Mouse (Mus musculus) fibroblast of lung, adult 2 months (primary cell): Measurements from ENCODE around the gene Sptbn1.
A peak's percentile ranks its signal among the peaks of the same experiment; 100 is the strongest.

Source experiments
- DNase-seq: peaks from one replicate; pipeline ENCODE4 v3.0.0-alpha.2; 2011; ENCODE audit warnings: low read depth

Sptbn1 gene

DNA sequence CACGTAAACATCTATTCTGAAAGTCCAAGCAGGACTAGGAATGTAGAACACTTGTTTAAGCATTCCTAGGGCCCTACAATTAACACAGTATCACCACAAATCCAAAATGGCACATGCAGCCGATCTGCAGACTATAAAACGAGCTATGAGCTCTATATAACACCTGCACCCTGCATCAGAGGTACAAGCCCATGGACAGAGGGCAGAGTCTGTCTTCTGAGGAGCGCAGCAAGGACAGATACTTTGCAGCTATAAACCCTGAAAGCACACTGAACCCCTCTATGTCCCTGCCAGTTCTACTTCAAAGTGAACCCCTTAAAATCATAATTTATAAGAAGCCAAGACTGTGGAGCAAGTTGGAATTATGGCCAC lies 101.4 kb downstream of the Sptbn1 start:
- DNase-seq, result no peak

DNA sequence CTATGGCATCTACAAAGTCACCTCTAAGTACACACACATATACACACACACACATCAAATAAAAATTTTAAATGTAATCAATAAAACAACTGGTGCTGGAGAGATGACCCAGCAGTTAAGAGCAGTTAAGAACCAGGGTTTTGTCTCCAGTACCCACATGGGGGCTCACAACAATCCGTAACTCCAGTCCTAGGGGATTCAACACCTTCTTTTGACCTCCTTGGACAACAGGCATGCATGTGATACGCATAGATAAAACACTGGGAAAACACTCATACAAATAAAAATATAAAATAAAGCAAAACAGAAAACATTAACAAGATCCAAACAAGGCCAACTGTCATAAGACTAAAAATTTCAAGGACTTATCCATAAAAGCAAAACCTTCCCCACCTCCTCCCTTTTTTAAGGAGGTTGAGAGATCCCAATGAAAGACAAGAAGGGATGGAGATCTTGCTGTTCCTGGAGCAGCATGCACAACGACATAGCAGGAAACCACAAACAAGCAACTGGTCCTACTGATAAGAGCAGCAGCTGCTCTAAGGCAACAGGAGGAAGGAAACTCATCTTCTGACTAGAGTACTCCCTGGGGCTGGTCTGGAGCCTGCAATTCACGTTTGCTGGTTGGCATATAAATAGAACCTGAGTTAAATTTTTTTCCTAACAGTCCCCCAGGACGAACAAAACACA lies 102.0 kb downstream of the Sptbn1 start:
- DNase-seq, result no peak

DNA sequence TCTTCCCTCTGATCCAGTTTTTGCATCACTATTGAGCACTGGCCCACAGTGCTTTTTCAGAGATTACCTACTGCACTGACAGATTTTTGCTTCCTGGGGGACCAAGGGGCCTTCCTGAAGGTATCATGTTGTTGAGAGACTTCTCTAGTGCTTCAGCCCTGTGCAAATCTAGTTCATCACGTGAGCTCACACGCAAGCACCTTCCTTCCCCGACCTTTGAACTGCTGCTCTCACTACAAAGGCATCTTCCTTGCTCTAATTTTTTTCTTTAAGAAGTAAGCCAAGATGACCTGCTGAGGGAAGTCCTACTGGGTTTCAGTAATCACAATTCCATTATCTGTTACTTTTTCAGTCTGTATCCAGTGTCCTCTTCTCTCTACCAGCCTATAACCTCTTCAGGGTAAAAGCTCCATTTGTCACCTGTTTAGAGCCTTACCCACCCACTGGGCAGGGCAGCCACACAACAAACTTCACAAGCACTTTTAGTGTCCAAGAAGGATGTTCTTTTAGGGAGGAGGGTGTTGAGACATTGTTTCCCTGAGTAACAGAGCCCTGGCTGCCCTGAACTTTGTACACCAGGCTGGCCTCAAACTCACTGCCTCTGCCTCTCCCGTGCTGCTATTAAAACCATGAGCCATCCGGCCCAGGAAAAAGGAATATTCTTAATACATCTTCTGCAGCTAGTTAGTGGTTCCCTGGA lies 103.3 kb downstream of the Sptbn1 start:
- no peak for DNase-seq

DNA sequence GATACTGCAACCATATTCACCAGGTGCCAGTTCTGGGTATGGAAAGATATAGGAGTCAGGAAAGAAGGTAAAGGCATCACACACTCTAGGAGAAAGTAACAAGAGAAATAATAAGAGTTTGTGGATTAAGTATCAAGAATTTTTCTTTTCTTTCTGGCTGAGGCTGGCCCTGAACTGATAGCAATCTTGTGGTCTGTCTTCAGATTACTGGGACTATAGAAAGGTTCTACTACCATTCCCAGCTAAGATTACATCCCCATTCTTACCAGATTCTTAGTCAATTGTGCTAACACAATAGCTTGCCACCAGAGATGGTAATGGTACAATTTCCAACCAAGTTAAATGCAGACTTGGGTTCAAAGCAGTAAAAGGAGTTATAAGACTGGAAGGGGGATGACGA lies 104.1 kb downstream of the Sptbn1 start:
- no peak for DNase-seq

DNA sequence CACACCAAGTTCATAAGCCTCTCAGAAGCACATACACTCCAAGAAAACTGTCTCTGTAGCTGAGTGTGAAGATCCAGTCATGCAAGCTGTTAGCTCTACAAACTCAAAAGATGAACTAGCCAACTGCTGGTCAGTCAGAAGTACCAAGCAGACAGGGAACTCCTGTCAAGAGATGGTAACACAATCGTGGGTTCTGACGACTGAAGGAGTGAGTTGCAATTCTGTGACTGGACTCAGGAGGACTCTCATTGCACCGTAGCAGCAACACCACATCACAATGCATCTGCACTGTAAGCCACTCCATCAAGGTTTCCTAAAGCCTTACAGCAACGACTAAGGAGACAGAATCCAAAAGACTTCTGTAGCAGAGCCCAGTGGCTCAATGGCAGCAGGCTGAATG lies 104.9 kb downstream of the Sptbn1 start:
- no peak for DNase-seq

DNA sequence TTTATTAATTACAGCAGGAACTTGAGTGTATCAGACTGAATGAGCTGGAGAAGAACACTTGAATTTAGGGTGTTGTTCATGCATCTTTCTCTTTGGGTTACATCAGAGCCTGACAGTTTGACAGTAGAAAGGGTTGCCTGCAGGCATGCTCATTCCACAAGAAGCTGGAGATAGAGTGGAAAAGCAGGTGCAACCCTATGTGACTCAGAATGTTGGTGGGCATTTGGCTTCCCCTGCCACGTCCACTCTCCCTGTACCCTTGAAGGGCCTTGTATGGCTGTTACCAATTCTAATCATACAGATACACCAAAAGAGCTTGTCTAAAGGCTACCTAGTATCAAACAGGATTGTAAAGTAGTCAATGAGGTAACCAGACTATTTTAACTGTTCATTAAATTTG lies 106.2 kb downstream of the Sptbn1 start:
- no peak for DNase-seq

DNA sequence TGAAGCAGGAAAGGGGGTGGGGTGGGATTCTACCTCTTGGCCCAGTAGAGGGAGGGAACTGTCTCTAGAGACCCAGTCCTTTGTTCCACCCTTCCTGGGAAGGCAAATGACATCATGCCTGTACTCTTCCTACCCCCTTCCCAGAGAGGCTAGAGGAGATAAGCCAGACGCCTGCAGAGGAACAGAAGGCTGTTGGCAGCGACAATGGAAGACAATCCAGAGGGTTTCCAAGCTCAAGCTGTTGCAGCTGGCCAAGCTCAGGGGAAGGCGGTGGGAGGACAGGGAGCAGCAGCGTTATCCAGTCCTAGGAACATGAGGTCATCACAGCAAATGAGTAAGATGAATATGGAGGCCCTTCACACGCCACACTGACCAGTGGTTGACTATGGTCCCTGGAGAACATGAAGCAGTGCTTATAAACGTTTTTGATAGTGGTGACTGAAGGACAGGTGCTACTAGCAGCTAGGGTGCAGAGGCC lies 106.8 kb downstream of the Sptbn1 start:
- peak; percentile 25 for DNase-seq

DNA sequence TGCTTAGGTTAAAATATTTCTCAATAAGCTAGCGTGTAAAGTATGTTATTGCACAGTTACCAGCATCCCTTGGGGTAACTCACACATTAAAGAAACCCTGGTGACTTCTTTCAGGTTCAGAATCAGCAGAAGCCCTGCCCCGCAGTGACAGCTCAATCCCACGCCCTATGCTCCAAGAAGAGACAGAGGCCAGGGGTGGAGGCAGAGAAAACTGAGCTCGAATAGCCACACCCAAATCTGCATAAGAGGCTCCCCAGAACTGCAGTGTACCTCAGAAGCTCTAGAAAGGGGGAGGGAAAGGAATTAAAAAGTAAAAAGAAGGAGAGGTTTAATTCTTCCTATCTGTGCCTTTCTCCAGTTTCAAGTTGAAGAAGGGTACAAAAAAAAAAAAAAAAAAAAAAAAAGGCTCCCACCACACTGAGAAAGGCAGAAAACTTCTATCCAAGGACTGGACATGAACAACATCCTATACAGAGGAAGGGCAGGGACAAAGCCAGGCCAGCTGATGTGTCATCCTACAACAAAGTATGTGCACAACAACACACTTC lies 107.3 kb downstream of the Sptbn1 start:
- DNase-seq, result no peak

DNA sequence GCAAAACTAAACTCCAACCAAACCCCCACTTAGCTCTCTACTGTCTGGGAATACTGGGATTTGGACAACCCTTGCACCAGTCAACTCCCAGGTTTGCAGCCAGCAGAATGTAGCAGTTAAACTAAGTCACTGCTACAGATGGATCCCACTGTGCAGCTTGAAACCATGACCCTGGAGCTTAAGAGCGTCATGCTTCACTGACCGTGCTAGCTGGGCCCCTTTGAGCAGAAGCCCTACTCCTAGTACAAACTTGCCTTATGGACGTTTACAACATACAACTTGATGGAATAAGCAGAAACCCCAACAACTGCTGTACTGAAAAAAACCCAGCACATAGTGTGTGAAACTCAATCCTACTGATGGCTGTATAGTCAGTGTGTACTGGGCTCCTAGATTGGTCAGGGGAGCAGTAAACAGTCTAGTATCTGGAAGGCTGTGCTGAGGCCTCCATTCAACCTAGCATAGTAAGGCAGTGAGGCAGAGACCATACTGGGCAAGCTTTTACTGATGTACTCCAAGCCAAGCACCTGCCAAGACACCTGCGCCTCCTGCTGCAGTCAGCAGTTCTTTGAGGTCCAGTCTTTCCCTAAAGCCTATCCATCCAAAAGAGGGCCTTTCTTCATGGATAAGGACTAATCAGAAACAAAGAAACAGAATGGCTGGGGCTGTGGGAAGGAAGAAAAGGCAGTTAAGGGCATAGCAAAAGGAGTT lies 108.3 kb downstream of the Sptbn1 start:
- no peak for DNase-seq

DNA sequence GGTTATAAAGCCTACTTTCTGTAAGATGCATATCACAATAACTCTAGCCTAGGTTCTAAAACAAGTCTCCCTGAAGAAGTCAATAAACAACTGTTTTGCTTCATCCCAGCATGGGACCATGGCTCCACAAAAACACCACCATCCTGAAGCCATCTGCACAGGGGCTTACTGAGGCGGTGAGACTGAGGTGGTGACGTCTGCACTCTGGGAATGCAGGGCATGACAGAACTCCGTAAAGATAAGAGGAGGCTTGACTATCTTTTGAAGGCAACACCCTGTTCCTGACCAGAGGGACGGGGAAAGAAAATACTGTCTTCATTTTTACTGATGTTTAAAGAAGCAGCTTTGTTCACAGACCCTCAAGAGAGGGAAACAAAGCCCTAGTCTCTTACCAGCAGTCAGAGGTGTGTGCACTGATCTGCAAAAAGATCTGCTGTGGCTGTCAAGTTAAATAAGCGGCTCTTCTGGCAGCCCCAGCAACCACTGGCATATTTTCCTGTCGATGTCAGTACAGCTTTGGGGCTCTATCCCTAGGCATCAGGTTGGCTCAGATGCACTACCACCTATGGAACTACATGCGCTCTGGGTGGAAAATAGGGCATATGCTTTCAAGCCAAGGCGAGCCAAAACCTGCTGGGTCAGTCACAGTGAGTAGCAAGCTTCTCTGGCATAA lies 109.8 kb downstream of the Sptbn1 start:
- no peak for DNase-seq

DNA sequence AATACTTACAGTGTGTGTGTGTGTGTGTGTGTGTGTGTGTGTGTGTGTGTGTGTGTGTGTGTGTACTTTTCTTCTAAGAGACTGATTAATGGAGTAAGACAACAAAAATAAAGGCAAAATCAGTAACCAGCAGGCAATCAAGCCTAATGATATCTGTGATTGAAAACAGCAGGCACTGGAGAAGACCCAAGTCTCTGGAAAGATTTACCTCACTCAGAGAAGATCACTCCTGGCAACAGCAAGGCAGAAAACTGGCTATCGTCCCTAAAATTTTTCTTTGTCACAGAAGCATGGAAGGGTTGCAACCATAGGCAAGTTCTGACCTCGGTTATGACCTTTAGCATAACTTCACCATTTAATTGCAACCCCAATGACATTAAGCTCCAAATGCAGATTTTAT lies 112.1 kb downstream of the Sptbn1 start:
- no peak for DNase-seq

DNA sequence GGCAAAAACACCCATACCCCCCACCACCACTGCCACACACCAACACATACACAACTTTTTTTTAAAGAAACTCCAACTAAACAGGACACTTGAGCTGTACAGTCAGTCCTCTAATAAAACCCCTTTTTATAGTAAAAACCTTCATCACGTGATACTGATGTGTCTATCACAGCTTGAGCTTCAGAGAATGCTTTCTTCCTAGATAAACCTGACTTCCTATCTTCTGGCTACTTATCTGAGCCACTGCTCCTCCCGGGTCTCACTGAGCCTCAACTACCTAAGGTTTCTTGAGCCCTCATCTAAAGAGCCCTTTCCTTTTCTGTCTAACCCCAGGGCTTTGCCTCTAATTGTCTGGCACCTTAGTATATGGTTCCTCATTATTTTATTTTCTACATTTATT lies 113.0 kb downstream of the Sptbn1 start:
- no peak for DNase-seq

DNA sequence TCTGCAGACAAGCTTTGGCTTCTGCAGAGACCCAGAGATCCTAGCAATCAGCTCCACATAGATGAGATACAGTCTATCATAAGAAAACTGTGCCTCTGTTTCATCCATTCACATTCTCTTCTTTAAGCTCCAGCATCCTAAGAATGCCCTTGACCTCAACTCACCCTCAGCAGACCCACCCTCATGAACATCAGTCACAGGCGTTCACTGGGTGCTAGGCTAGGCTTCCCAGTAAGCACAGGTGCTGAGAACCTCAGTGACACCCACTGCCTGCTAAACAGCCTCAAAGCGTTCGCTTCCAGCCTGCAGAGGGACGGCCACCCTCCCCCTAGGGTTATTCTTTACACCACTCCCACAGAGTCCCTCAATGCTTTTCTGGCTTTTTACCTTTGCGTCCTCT lies 119.1 kb downstream of the Sptbn1 start:
- DNase-seq, result no peak

DNA sequence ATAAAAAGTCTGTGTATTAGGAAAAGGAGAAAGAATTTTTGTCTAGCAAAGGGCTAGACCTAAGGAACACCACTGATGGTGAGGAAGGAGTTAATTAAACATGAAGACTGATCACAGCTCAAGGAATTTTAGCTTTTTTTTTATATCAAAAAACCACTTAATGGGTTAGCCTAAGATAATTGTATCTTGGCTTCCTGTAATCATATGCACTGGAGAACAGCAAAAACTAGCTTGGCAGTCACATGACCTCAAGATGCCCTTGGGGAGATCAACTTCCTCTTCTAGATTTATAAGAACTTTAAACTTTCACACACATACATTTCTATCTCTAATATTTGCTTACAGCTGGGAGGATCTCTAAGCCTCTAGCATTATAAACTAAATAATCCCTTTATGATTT lies 119.6 kb downstream of the Sptbn1 start:
- no peak for DNase-seq

DNA sequence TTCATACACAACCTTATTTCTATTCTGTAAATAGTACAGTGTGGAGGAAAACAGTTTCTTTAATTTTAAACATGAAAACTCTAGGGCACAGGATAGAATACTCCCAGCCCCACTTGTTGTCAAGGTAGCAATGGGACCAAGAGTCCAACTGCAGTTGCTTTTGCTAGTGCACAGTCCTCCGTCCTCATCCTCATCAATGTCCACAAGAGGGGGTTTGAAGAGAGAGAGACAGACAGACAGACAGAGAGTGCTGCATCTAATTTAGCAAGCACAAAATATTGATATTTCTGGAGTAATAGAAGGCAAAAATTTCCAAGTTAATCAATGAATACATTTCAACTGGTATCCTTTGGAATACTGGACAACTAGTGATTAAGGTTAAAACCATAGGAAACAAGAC lies 120.1 kb downstream of the Sptbn1 start:
- DNase-seq, result no peak

DNA sequence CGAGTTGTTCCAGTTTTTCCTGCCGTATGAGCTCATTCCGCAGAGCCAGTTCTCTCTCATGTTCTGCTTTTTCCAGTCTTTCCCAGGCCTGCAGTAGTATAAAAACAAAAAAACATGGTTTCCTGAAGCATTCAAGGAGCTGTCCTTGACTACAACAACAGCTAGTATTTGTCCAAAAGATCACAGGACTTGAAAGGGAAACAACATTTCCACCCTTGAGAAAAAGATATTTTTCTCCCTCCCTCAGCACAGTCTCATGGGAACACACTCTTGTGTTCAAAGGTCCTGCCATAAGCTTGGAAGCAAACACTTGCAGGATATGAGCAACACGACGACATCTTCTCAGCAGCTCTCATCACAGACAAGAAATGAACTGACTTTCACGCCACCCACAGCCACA lies 124.9 kb downstream of the Sptbn1 start:
- DNase-seq, result no peak

DNA sequence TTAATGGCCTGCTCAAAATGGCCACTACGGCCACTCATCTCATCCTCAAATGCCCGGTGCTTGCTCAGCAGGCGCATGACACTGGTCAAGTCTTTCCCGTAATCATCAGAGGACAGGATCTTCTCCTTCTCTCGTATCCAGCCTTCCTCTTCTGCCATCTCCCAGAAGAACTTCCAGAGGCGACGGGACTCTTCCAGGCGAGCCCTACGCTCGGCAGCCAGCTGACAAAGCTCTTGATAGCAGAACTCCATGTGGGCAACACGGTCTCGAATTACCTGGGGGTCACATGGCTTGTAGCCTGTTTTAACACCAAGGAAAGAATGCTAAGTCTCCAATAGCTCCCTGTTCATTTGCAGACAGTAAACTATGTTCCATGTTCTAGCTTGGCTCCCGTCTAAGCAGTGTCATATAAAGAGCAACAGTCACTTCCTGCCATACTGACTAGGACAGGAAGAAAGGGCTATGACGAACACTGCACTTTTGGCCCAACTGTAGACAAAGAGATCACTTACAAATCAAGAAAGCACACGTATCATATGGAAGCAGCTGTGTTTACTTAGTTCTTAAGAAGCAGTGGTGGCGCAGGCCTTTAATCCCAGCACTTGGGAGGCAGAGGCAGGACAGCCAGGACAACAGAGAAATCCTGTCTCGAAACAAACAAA lies 128.7 kb downstream of the Sptbn1 start:
- DNase-seq, result no peak

DNA sequence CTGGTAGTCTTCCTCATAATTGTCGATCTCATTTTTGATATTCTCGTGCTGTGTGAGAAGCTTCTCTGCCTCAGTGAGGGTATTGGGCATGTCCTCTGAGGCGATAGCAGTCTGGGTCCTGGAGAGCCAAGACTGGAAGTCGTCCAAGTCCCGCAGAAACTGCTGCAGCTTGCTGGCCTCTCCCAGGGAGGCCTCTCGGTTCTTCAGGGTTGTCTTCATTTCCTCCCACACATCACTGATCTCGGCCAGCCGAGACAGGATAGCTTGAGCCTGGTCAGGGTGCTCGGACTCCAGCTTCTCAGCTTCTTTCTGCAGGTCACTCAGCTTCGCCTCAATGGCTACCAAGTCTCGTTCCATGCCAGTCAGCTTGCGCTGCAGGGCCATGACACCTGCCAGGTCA lies 130.9 kb downstream of the Sptbn1 start:
- DNase-seq, result no peak

DNA sequence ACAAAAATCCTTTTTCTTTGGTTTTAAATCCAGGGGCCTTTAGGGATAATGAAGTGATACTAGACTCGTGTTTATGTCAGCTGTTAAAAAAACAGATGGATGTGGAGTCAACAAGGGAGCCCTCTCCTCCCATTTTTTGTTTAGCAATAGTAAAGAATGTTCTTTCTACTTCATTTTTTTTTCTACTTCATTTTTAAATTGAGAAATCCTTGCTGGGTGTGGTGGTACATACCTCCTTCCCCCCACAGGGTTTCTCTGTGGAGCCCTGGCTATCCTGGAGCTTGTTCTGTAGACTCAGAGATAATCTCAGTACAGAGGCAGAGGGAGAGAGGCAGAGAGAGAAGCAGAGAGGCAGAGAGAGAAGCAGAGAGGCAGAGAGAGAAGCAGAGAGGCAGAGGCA lies 133.9 kb downstream of the Sptbn1 start:
- no peak for DNase-seq

DNA sequence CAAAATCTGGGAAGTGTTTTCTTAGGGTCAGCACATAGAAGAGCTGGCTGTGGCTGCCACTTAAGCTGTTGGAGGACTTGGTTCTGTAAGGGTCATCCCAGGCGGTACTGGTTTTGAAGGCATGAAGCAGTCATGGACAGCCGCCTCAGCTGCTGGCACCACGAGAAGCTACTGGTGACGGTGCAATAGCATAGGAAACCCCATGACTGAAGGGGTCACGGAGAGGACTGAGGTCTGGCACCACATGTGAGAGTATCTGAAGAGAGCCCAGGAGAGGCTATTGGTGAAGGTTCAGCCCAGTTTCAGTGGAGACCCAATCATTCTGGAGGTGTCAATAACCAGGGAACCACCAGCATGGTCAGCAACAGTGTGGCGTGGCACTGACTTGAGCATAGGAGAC lies 135.4 kb downstream of the Sptbn1 start:
- no peak for DNase-seq

DNA sequence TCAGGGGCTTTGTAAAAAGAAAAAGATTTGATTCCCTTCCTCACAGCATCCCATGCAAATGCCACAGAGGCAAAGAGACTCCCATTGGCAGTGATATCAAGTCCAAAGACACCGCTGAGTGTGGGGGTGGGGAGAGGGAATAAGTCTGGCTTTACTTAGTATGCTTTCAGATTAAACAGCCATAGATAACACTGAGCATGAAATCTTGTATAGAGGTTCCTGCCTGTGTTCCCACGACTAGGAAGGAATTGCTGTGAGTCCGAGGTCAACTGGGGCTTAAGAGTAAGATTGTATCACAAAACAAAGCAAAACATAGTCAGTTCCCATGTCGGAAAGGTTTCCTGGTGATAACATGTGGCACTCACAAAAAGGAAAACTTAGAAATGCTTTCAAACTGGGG lies 136.3 kb downstream of the Sptbn1 start:
- DNase-seq, result no peak

DNA sequence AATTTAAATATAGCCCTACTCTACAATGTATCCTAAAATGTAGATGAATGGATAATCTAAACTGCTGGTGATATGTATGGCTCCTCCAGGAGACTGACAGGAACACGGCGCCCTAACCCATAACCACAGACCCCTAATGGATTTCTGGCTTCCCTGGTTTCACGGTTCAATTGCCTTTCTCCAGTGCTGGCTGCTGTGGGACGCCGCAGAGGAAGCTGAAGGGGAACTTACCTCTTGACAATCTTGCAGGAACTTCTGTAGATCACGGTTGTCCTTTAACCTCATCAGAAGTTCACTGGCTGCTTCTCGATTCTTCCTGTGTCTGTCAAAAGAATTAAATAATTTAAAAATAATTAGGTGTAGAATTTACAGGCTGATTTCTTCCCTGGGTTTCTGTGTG lies 138.6 kb downstream of the Sptbn1 start:
- no peak for DNase-seq
